Mouse (Mus musculus) thymus, adult 2 months (tissue): ENCODE measurements at regions not wholly inside any gene's neighbourhood (a gene's known extent, or its start where the extent isn't known, plus 50 kb on each side); places are given as distances from the start of the nearest gene placed in this dataset.

ENCODE experiments used
- CTCF ChIP-seq: fragments of 200-500 bp; IDR thresholded peaks from 2 replicates; pipeline ENCODE4 v1.5.1; 2012; ENCODE audit warnings: mild to moderate bottlenecking, control low read depth, low read length, moderate library complexity, borderline replicate concordance; ENCODE audit not compliant: control insufficient read depth, poor library complexity, insufficient read depth; ENCODE audit errors: extremely low read depth
- POLR2A ChIP-seq: fragments of 200-500 bp; IDR thresholded peaks from 2 replicates; pipeline ENCODE4 v1.6.1; 2012; ENCODE audit warnings: mild to moderate bottlenecking, low read length, control low read depth, moderate library complexity; ENCODE audit not compliant: control insufficient read depth, poor library complexity, insufficient read depth; ENCODE audit errors: extremely low read depth

DNA sequence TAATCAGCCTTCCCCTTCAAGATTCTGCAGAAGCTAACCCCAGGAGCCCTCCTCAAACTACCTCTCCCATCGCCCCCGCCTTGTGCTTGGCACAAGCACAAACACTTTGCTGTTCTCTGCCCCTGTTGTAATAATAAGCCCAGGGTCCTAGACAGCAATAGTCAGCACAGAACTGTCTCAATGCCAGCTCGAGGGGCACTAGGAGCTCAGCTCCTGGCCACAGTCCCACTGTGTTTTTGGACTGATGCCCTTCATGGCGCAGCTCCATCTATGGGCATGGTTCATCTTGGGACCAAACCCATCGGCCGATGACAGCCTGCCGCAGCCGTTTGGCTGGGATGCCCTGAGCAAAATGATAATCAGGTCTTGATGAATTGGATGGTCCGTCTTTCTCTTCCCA is 165.5 kb upstream of the Egflam start:
- TF ChIP-seq CTCF (no peak), POLR2A (no peak)
